Mouse (Mus musculus): ENCODE measurements around the gene Tnfaip1.

- TF ChIP-seq CTCF (IDR thresholded peaks at IDR 0.05) (peak; percentile 50), POLR2A (IDR thresholded peaks at IDR 0.05; ENCODE audit: insufficient read depth, low read depth, low read length) (no peak)
These were observed 21.1 kb upstream of the Tnfaip1 start for GRCm38 (mm10) chr11:78557241-78557640.

Data from heart, adult 2 months (tissue).